Mouse (Mus musculus) MEL (cell line): Measurements from ENCODE around the gene Hpse2. TPM values are rescaled to one million over a fixed set of nuclear protein-coding genes. Genes with fewer than 3 reads are reported as not detected.

Experiments
- DNase-seq: peaks from one replicate; pipeline ENCODE4 v3.0.0; 2011; ENCODE audit warnings: low read depth, low spot score
- H3K27ac ChIP-seq: 2 replicates; pipeline ENCODE4 v1.5.1; 2012; ENCODE audit warnings: low read depth, mild to moderate bottlenecking, control low read depth, low read length, moderate library complexity; ENCODE audit not compliant: control insufficient read depth
- H3K27me3 ChIP-seq, 2 experiments: fragments of 150-350 bp in 1 of 2; sonication (generic) in 1 of 2; 2 replicates each; pipeline ENCODE4 v1.6.1; 2012; ENCODE audit warnings: low read length in 2 of 2, mild to moderate bottlenecking in 2 of 2, improper control_type of control experiment in 1 of 2, moderate library complexity in 1 of 2; ENCODE audit not compliant: insufficient read depth in 2 of 2, control insufficient read depth in 1 of 2
- H3K36me3 ChIP-seq, 2 experiments: 2 replicates each; pipeline ENCODE4 v1.6.1; 2012 to 2014; ENCODE audit warnings: low read length in 2 of 2, improper control_type of control experiment in 1 of 2, inconsistent platforms in 1 of 2, mild to moderate bottlenecking in 1 of 2; ENCODE audit not compliant: insufficient read depth in 2 of 2, control insufficient read depth in 1 of 2
- H3K4me1 ChIP-seq, 2 experiments: fragments of 150-350 bp in 1 of 2; sonication (generic) in 1 of 2; 2 replicates each; pipeline ENCODE4 v1.6.1; 2012; ENCODE audit warnings: low read length in 2 of 2, improper control_type of control experiment in 1 of 2, mild to moderate bottlenecking in 1 of 2; ENCODE audit not compliant: insufficient read depth in 2 of 2, control insufficient read depth in 1 of 2
- H3K4me3 ChIP-seq, 2 experiments: fragments of 150-350 bp in 1 of 2; sonication (generic) in 1 of 2; 2 replicates each; pipeline ENCODE4 v1.5.1; 2012; ENCODE audit warnings: low read depth in 2 of 2, low read length in 2 of 2, mild to moderate bottlenecking in 2 of 2, moderate library complexity in 2 of 2, control low read depth in 1 of 2, improper control_type of control experiment in 1 of 2; ENCODE audit not compliant: control insufficient read depth in 1 of 2, insufficient read depth in 1 of 2
- H3K79me2 ChIP-seq: 2 replicates; pipeline ENCODE4 v1.6.1; 2012; ENCODE audit warnings: mild to moderate bottlenecking, low read length, moderate library complexity; ENCODE audit not compliant: control insufficient read depth, poor library complexity, insufficient read depth
- H3K9ac ChIP-seq: 2 replicates; pipeline ENCODE4 v1.6.1; 2012; ENCODE audit warnings: low read depth, mild to moderate bottlenecking, control low read depth, low read length, moderate library complexity; ENCODE audit not compliant: control insufficient read depth, poor library complexity, severe bottlenecking
- H3K9me3 ChIP-seq: fragments of 150-350 bp; sonication (generic); replicated peaks from 2 replicates; pipeline ENCODE4 v1.6.1; 2012; ENCODE audit warnings: mild to moderate bottlenecking, low read length, improper control_type of control experiment, moderate library complexity; ENCODE audit not compliant: insufficient read depth
- BHLHE40 ChIP-seq: IDR thresholded peaks from 2 replicates; pipeline ENCODE4 v1.6.1; 2012; ENCODE audit warnings: low read depth, mild to moderate bottlenecking, inconsistent platforms, low read length, improper control_type of control experiment, borderline replicate concordance
- CTCF ChIP-seq, 3 experiments: IDR thresholded peaks in 2 of 3; conservative IDR thresholded peaks in 1 of 3; 2 replicates each; pipeline ENCODE4 v1.5.1; 2011 to 2012; ENCODE audit warnings: low read length in 3 of 3, low read depth in 2 of 3, mild to moderate bottlenecking in 2 of 3, improper control_type of control experiment in 1 of 3, inconsistent platforms in 1 of 3, mixed read lengths in 1 of 3, moderate library complexity in 1 of 3; ENCODE audit not compliant: control insufficient read depth in 1 of 3, insufficient read depth in 1 of 3, poor library complexity in 1 of 3, severe bottlenecking in 1 of 3
- MAX ChIP-seq: IDR thresholded peaks from 2 replicates; pipeline ENCODE4 v1.6.1; 2011; ENCODE audit warnings: low read length, improper control_type of control experiment
- NRF1 ChIP-seq: IDR thresholded peaks from 2 replicates; pipeline ENCODE4 v1.6.1; 2014; ENCODE audit warnings: low read depth, mild to moderate bottlenecking, inconsistent platforms, low read length, improper control_type of control experiment, moderate library complexity; ENCODE audit not compliant: poor library complexity, insufficient read depth, severe bottlenecking
- POLR2AphosphoS2 ChIP-seq: IDR thresholded peaks from 2 replicates; pipeline ENCODE4 v1.6.1; 2011; ENCODE audit warnings: low read length, improper control_type of control experiment
- POLR2AphosphoS5 ChIP-seq: IDR thresholded peaks from 2 replicates; pipeline ENCODE4 v1.6.1; 2012; ENCODE audit warnings: low read depth, borderline replicate concordance, mild to moderate bottlenecking, inconsistent platforms, low read length, moderate library complexity, mixed read lengths
- RAD21 ChIP-seq: IDR thresholded peaks from 2 replicates; pipeline ENCODE4 v1.6.1; 2011; ENCODE audit warnings: mild to moderate bottlenecking, low read depth, low read length, improper control_type of control experiment
- RCOR1 ChIP-seq: IDR thresholded peaks from 2 replicates; pipeline ENCODE4 v1.6.1; 2012; ENCODE audit warnings: low read depth, mild to moderate bottlenecking, inconsistent platforms, low read length, improper control_type of control experiment
- SMC3 ChIP-seq: IDR thresholded peaks from 2 replicates; pipeline ENCODE4 v1.6.1; 2011; ENCODE audit warnings: low read depth, low read length, improper control_type of control experiment
- TCF12 ChIP-seq: IDR thresholded peaks from 2 replicates; pipeline ENCODE4 v1.6.1; 2014; ENCODE audit warnings: low read depth, mild to moderate bottlenecking, inconsistent platforms, low read length, improper control_type of control experiment, moderate library complexity
- USF2 ChIP-seq, 2 experiments: IDR thresholded peaks; 2 replicates each; pipeline ENCODE4 v1.6.1; 2011 to 2012; ENCODE audit warnings: improper control_type of control experiment in 2 of 2, low read length in 2 of 2, borderline replicate concordance in 1 of 2, inconsistent platforms in 1 of 2, low read depth in 1 of 2, mild to moderate bottlenecking in 1 of 2; ENCODE audit not compliant: insufficient read depth in 1 of 2
- ZMIZ1 ChIP-seq: IDR thresholded peaks from 2 replicates; pipeline ENCODE4 v1.6.1; 2012; ENCODE audit warnings: low read depth, mild to moderate bottlenecking, inconsistent platforms, low read length, improper control_type of control experiment, moderate library complexity
- ZNF384 ChIP-seq: IDR thresholded peaks from 2 replicates; pipeline ENCODE4 v1.6.1; 2012; ENCODE audit warnings: low read depth, mild to moderate bottlenecking, inconsistent platforms, low read length, improper control_type of control experiment
- polyA plus RNA-seq, 2 experiments: library from polyadenylated mRNA; stranded (reverse) in 1 of 2; unstranded in 1 of 2; fragments of >175 nt in 1 of 2; fragments of >200 nt in 1 of 2; gene quantifications; 2 replicates each; pipeline versions ENCODE4 v1.2.1 to v1.2.4; 2012; ENCODE audit warnings: low replicate concordance in 2 of 2, low read depth in 1 of 2; ENCODE audit not compliant: insufficient read length in 2 of 2, insufficient read depth in 1 of 2, missing spikeins in 1 of 2
- total RNA-seq: library from RNA; depleted of rRNA; stranded (reverse); fragments of 300-350 nt; gene quantifications from 2 replicates; pipeline ENCODE4 v1.2.3, GENCODE M21; 2012

Gene Hpse2
- total and polyA plus RNA-seq, 3 experiments = not detected

GRCm38 (mm10) chr19:43018792-43019191, 369.4 kb downstream of the Hpse2 start:
- DNase-seq = no peak
- TF ChIP-seq ZNF384 = no peak
- no peak for TF ChIP-seq BHLHE40
- no peak for TF ChIP-seq RCOR1
- TF ChIP-seq SMC3 = no peak
- no peak for TF ChIP-seq POLR2AphosphoS2
- no peak for TF ChIP-seq USF2 (IDR thresholded peaks at IDR 0.05; ENCODE audit: borderline replicate concordance in 1 of 2, insufficient read depth in 1 of 2, low read depth in 1 of 2, low read length in 2 of 2)
- no peak for TF ChIP-seq MAX
- TF ChIP-seq RAD21 = no peak
- TF ChIP-seq ZMIZ1 = no peak
- H3K9me3 ChIP-seq = no peaks in the 10 kb centered on the region
- H3K9ac ChIP-seq = no peak overlapping the region
- H3K4me3 ChIP-seq = no peak overlapping the region
- no peaks in the 10 kb centered on the region for H3K4me1 ChIP-seq
- no peaks in the 10 kb centered on the region for H3K36me3 ChIP-seq
- no peaks in the 10 kb centered on the region for H3K27me3 ChIP-seq
- no peak overlapping the region for H3K27ac ChIP-seq
- no peaks in the 10 kb centered on the region for H3K79me2 ChIP-seq

- H3K36me3 ChIP-seq = no peaks in the 10 kb centered on the region
- no peak overlapping the region for H3K4me3 ChIP-seq
- DNase-seq = no peak
- no peaks in the 10 kb centered on the region for H3K27me3 ChIP-seq
- H3K9me3 ChIP-seq = no peaks in the 10 kb centered on the region
- no peaks in the 10 kb centered on the region for H3K4me1 ChIP-seq
- H3K79me2 ChIP-seq = no peaks in the 10 kb centered on the region
- H3K9ac ChIP-seq = no peak overlapping the region
- TF ChIP-seq ZNF384 (no peak), CTCF (IDR thresholded peaks at IDR 0.05 in 2 of 3, conservative IDR thresholded peaks at IDR 0.05 in 1 of 3; ENCODE audit: control insufficient read depth in 1 of 3, insufficient read depth in 1 of 3, low read depth in 2 of 3, low read length in 3 of 3, poor library complexity in 1 of 3, severe bottlenecking in 1 of 3) (no peak), TCF12 (no peak), POLR2AphosphoS2 (no peak)
- no peak overlapping the region for H3K27ac ChIP-seq
Observed at GRCm38 (mm10) chr19:42996406-42996805, 391.7 kb downstream of the Hpse2 start.

GRCm38 (mm10) chr19:42988833-42989232, 399.3 kb downstream of the Hpse2 start:
- Histone ChIP-seq H3K27me3 (no peaks in the 10 kb centered on the region), H3K36me3 (no peaks in the 10 kb centered on the region), H3K79me2 (no peaks in the 10 kb centered on the region), H3K4me3 (no peak overlapping the region), H3K9me3 (no peaks in the 10 kb centered on the region), H3K4me1 (no peaks in the 10 kb centered on the region), H3K9ac (no peak overlapping the region), H3K27ac (no peak overlapping the region)
- TF ChIP-seq POLR2AphosphoS5 (no peak), NRF1 (no peak)
- no peak for DNase-seq
